Mouse (Mus musculus): ENCODE measurements around the gene Tle3.

GRCm38 (mm10) chr9:61348616-61349015 lies 23.6 kb upstream of the Tle3 start:
- TF ChIP-seq CTCF (IDR thresholded peaks at IDR 0.05; ENCODE audit: control insufficient read depth, insufficient read depth, insufficient read length) (no peak), MYOG (IDR thresholded peaks at IDR 0.05; ENCODE audit: control insufficient read depth, extremely low read depth, insufficient read length) (no peak)
